ENCODE assay signal across 9 mouse cellular contexts in genomic region chr9:114727315-114727714, GRCm38 (mm10). TPM values are rescaled to one million over a fixed set of nuclear protein-coding genes. Genes with fewer than 3 reads are reported as not detected.
DNase-seq lines count a peak whose midpoint lies in the region; ATAC-seq and TF ChIP-seq lines count a peak whose summit lies in the region.
"Had no signal": no experiment of that assay in that cellular context is flagged by ENCODE, and none has a peak within 500 bp of the region (broad histone marks: within the 10 kb centered on the region; RNA-seq: fewer than 3 reads in every experiment).

No protein-coding gene starts in this region.

- under 1% methylated on average over 3 of the region's 3 CpGs for WGBS in liver, adult 2 months
- WGBS in liver, embryonic 11.5 days, result 10% methylated on average over 3 of the region's 3 CpGs
- WGBS in cerebellum, adult 2 months, result 1% methylated on average over 3 of the region's 3 CpGs

- no peaks in the 10 kb centered on the region for H3K9me3 ChIP-seq in liver, embryonic 11.5 days (ENCODE audit: control insufficient read depth, low read length)
- H3K9me3 ChIP-seq: heart, embryonic 15.5 days had no signal

- TF ChIP-seq CTCF in liver, adult 2 months (IDR thresholded peaks at IDR 0.05; ENCODE audit: low read depth, low read length), result peak; percentile 41
- peak; percentile 75 for TF ChIP-seq CTCF in cerebellum, adult 2 months (IDR thresholded peaks at IDR 0.05; ENCODE audit: borderline replicate concordance, insufficient read depth, low read depth, low read length)

- H3K4me1 ChIP-seq in liver, adult 2 months (ENCODE audit: control insufficient read depth, insufficient read depth, low read length), result peaks cover 4% of the 10 kb centered on the region
- peaks cover 9% of the 10 kb centered on the region for H3K4me1 ChIP-seq in liver, embryonic 11.5 days (replicated peaks; ENCODE audit: control insufficient read depth, insufficient read depth, low read length)
- peaks cover 4% of the 10 kb centered on the region for H3K4me1 ChIP-seq in cerebellum, adult 2 months (ENCODE audit: control insufficient read depth, insufficient read depth, low read length)

- no peak overlapping the region for H3K4me3 ChIP-seq in liver, adult 2 months (ENCODE audit: insufficient read depth, low read depth, low read length)
- H3K4me3 ChIP-seq in liver, embryonic 11.5 days (ENCODE audit: low read depth, low read length), result no peak overlapping the region
- no peak overlapping the region for H3K4me3 ChIP-seq in cerebellum, adult 2 months (replicated peaks; ENCODE audit: insufficient read depth, low read depth, low read length)
- H3K4me3 ChIP-seq: heart, embryonic 15.5 days had no signal

- no peaks in the 10 kb centered on the region for H3K27me3 ChIP-seq in liver, adult 2 months (ENCODE audit: control insufficient read depth, insufficient read depth, low read length)
- H3K27me3 ChIP-seq in liver, embryonic 11.5 days (replicated peaks; ENCODE audit: control insufficient read depth, insufficient read depth, low read length), result no peaks in the 10 kb centered on the region
- no peaks in the 10 kb centered on the region for H3K27me3 ChIP-seq in cerebellum, adult 2 months (ENCODE audit: control insufficient read depth, insufficient read depth, low read length)
- no peaks in the 10 kb centered on the region for H3K27me3 ChIP-seq in splenic B cell, adult 2 months (ENCODE audit: control insufficient read depth, insufficient read depth, low read length, poor library complexity, severe bottlenecking)
- H3K27me3 ChIP-seq: heart, embryonic 15.5 days had no signal

- peaks cover 4% of the 10 kb centered on the region; the same call in 1 of the 2 replicates for H3K79me2 ChIP-seq in liver, adult 2 months (ENCODE audit: control insufficient read depth, insufficient read depth, low read length)

- no peak overlapping the region for H3K27ac ChIP-seq in liver, adult 2 months (replicated peaks; ENCODE audit: insufficient read depth, low read depth, low read length)
- no peak overlapping the region for H3K27ac ChIP-seq in liver, embryonic 11.5 days (ENCODE audit: low read depth, low read length)
- no peak overlapping the region for H3K27ac ChIP-seq in cerebellum, adult 2 months (ENCODE audit: insufficient read depth, low read length)
- H3K27ac ChIP-seq: heart, embryonic 15.5 days had no signal

- H3K4me2 ChIP-seq in liver, embryonic 11.5 days, result no peak overlapping the region
- H3K4me2 ChIP-seq: heart, embryonic 15.5 days had no signal

- H3K36me3 ChIP-seq in liver, adult 2 months (ENCODE audit: control insufficient read depth, insufficient read depth, low read length), result peaks cover 11% of the 10 kb centered on the region
- H3K36me3 ChIP-seq in liver, embryonic 11.5 days (ENCODE audit: control insufficient read depth, insufficient read depth, low read length), result peaks cover 5% of the 10 kb centered on the region
- H3K36me3 ChIP-seq in splenic B cell, adult 2 months (ENCODE audit: control insufficient read depth, insufficient read depth, low read length, poor library complexity, severe bottlenecking), result peaks cover 4% of the 10 kb centered on the region

- peak; percentile 31 for DNase-seq in cerebellum, adult 11 months
- DNase-seq in cerebellum, adult 9-11 months, result no peak
- DNase-seq in liver, adult 2 months (ENCODE audit: extremely low read depth, low read depth, low spot score), result peak; percentile 29
- DNase-seq in liver, embryonic 11.5 days (ENCODE audit: low spot score), result no peak
- peak; percentile 39 to 53 for DNase-seq in cerebellum, adult 2 months
- DNase-seq in kidney, postnatal 36 days, result peak; percentile 67 to 70
- peak; percentile 64 for DNase-seq in splenic B cell, adult 2 months (ENCODE audit: low read depth, low spot score)
- DNase-seq in right cerebral cortex, postnatal 14 days, result no peak

- no peak overlapping the region for H3K9ac ChIP-seq in liver, adult 2 months (ENCODE audit: low read depth, low read length)
- no peak overlapping the region for H3K9ac ChIP-seq in liver, embryonic 11.5 days (ENCODE audit: low read depth, low read length)
- H3K9ac ChIP-seq: heart, embryonic 15.5 days had no signal

- no peak for ATAC-seq in liver, embryonic 11.5 days (replicated peaks; ENCODE audit: low FRiP score)

- TF ChIP-seq POLR2A in liver, adult 2 months (IDR thresholded peaks at IDR 0.05; ENCODE audit: extremely low read depth, insufficient read depth, low read length), result no peak
- no peak for TF ChIP-seq POLR2A in cerebellum, adult 2 months (IDR thresholded peaks at IDR 0.05; ENCODE audit: borderline replicate concordance, insufficient read depth, low read length)

RNA-seq across cellular contexts. Expression of gene Cmtm6, which starts 3.6 kb away (rescaled TPM):
- total RNA-seq in liver, adult 2 months (2014; rRNA removed), result 56.0 and 58.8 TPM in 2 replicates
- 54.7 and 69.0 TPM in 2 replicates for polyA plus RNA-seq in liver, adult 2 months (2012; rRNA removed)
- 36.6 and 40.6 TPM in 2 replicates for polyA plus RNA-seq in liver, embryonic 11.5 days (2014; fragmentation: Nextera tagmentation; extraction: Ambion mirVana)
- 14.6 and 15.2 TPM in 2 replicates for polyA plus RNA-seq in cerebellum, adult 2 months (2012; rRNA removed)

RNA-seq across cellular contexts. Expression of gene Dync1li1, which starts 38.7 kb away (rescaled TPM):
- 15.7 and 16.1 TPM in 2 replicates for total RNA-seq in liver, adult 2 months (2014; rRNA removed)
- polyA plus RNA-seq in liver, adult 2 months (2012; rRNA removed), result 4.3 and 4.5 TPM in 2 replicates
- 47.3 and 51.8 TPM in 2 replicates for polyA plus RNA-seq in liver, embryonic 11.5 days (2014; fragmentation: Nextera tagmentation; extraction: Ambion mirVana)
- 64.9 and 67.0 TPM in 2 replicates for polyA plus RNA-seq in cerebellum, adult 2 months (2012; rRNA removed)

RNA-seq across cellular contexts. Expression of gene Cmtm7, which starts 54.3 kb away (rescaled TPM):
- 5.3 and 6.2 TPM in 2 replicates for total RNA-seq in liver, adult 2 months (2014; rRNA removed)
- polyA plus RNA-seq in liver, adult 2 months (2012; rRNA removed), result 10.5 and 17.3 TPM in 2 replicates
- 93.7 and 99.4 TPM in 2 replicates for polyA plus RNA-seq in liver, embryonic 11.5 days (2014; fragmentation: Nextera tagmentation; extraction: Ambion mirVana)
- polyA plus RNA-seq in cerebellum, adult 2 months (2012; rRNA removed), result 9.4 and 10.5 TPM in 2 replicates

Comparison
In these comparisons a context has a peak if more than half of its experiments do, and no peak if none do; other contexts are left out.
1. DNase-seq: peak in cerebellum, adult 11 months (single experiment), liver, adult 2 months (single experiment), cerebellum, adult 2 months (2 of 2), kidney, postnatal 36 days (2 of 2) and splenic B cell, adult 2 months (single experiment); none in cerebellum, adult 9-11 months (single experiment), liver, embryonic 11.5 days (single experiment) and right cerebral cortex, postnatal 14 days (single experiment).